Mouse (Mus musculus): ENCODE data around the gene Cilp2. TPM values are rescaled to one million over a fixed set of nuclear protein-coding genes. Genes with fewer than 3 reads are reported as not detected.

Gene Cilp2
- polyA plus RNA-seq, 1 experiment = 0.36 TPM

DNA sequence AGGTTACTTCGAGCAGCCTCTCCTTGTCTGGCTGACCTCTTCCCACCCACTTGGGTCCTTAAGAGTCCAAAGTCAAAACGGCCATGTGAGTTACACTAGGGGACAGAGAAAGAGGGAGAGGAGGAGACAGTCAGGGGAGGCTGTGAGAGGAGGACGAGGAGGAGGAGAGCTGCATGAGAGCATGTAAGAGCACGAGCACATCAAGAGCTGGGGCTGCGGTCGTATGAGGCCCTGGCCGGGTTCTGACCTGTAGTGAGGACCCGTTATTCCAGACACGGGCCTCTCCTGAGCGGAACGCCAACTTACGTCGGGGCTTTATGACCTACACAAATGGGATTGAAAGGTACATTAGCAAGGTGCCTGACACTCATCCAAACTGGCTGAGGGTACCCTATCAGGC, 24.4 kb upstream of the Cilp2 start:
- no peak for TF ChIP-seq CTCF (IDR thresholded peaks at IDR 0.05; ENCODE audit: control insufficient read depth, insufficient read depth, insufficient replicate concordance, low read depth, low read length)
- TF ChIP-seq POLR2A (IDR thresholded peaks at IDR 0.05; ENCODE audit: control insufficient read depth, low read depth, low read length) = no peak
- Histone ChIP-seq H3K36me3 (ENCODE audit: control insufficient read depth, insufficient read depth, low read length) (no peaks in the 10 kb centered on the region), H3K4me3 (ENCODE audit: control insufficient read depth, low read depth, low read length) (no peak overlapping the region), H3K4me1 (ENCODE audit: control insufficient read depth, insufficient read depth, low read length) (no peaks in the 10 kb centered on the region), H3K27ac (ENCODE audit: control insufficient read depth, insufficient read depth, low read depth, low read length) (no peak overlapping the region), H3K27me3 (ENCODE audit: control insufficient read depth, insufficient read depth, low read length) (no peaks in the 10 kb centered on the region)

DNA sequence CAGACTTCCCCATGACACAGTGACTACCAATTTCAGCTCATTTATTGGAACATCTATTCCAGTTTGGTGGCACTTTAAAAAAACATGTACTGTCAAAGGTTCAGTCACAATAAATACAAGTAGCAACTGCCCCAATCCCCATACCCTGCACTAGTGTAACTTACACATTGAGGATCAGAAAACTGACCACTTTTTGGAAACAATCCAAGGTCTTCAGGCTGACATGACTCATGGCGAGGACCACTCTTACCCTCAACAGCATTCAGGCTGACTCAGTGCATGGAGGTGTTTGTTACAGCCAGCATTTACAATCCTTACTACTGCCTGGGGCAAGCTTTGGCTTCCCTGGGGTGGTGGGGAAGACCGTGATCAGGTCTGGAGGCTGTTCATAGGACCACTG, 19.6 kb upstream of the Cilp2 start:
- Histone ChIP-seq H3K4me1 (ENCODE audit: control insufficient read depth, insufficient read depth, low read length) (peaks cover 19% of the 10 kb centered on the region), H3K4me3 (ENCODE audit: control insufficient read depth, low read depth, low read length) (no peak overlapping the region), H3K36me3 (ENCODE audit: control insufficient read depth, insufficient read depth, low read length) (no peaks in the 10 kb centered on the region), H3K27me3 (ENCODE audit: control insufficient read depth, insufficient read depth, low read length) (no peaks in the 10 kb centered on the region), H3K27ac (ENCODE audit: control insufficient read depth, insufficient read depth, low read depth, low read length) (no peak overlapping the region)
- TF ChIP-seq POLR2A (IDR thresholded peaks at IDR 0.05; ENCODE audit: control insufficient read depth, low read depth, low read length) = no peak
- TF ChIP-seq CTCF (IDR thresholded peaks at IDR 0.05; ENCODE audit: control insufficient read depth, insufficient read depth, insufficient replicate concordance, low read depth, low read length) = no peak

- no peaks in the 10 kb centered on the region for H3K36me3 ChIP-seq (ENCODE audit: control insufficient read depth, insufficient read depth, low read length)
- TF ChIP-seq POLR2A (IDR thresholded peaks at IDR 0.05; ENCODE audit: control insufficient read depth, low read depth, low read length) (no peak), CTCF (IDR thresholded peaks at IDR 0.05; ENCODE audit: control insufficient read depth, insufficient read depth, insufficient replicate concordance, low read depth, low read length) (no peak)
- peaks cover 24% of the 10 kb centered on the region for H3K4me1 ChIP-seq (ENCODE audit: control insufficient read depth, insufficient read depth, low read length)
- H3K4me3 ChIP-seq (ENCODE audit: control insufficient read depth, low read depth, low read length) = no peak overlapping the region
- H3K27me3 ChIP-seq (ENCODE audit: control insufficient read depth, insufficient read depth, low read length) = no peaks in the 10 kb centered on the region
- H3K27ac ChIP-seq (ENCODE audit: control insufficient read depth, insufficient read depth, low read depth, low read length) = no peak overlapping the region
Observed at GRCm38 (mm10) chr8:69906260-69906659, 18.8 kb upstream of the Cilp2 start.

DNA sequence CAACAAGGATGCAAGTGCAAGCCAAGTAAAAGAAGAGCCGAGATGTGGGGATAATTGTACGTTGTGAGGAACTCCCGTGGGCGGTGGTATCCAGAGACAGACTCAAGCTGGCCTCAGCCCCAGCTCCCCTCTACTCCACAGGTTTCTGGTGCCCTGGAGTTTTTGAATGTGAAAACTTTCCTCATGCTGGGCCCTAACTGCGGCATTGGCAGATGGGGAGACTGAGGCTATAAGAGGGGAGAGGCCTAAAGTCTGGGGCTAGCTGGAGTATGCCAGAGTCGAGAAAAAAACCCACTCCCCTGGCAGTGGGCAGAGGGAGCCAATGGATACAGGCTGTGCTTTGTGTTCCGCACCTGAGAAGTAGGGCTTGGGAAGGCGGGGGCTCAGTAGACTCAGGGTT, 16.6 kb upstream of the Cilp2 start:
- H3K27ac ChIP-seq (ENCODE audit: control insufficient read depth, insufficient read depth, low read depth, low read length) = no peak overlapping the region
- TF ChIP-seq CTCF (IDR thresholded peaks at IDR 0.05; ENCODE audit: control insufficient read depth, insufficient read depth, insufficient replicate concordance, low read depth, low read length) = no peak
- TF ChIP-seq POLR2A (IDR thresholded peaks at IDR 0.05; ENCODE audit: control insufficient read depth, low read depth, low read length) = no peak

GRCm38 (mm10) chr8:69903063-69903542, 15.6 kb upstream of the Cilp2 start:
- H3K27me3 ChIP-seq (ENCODE audit: control insufficient read depth, insufficient read depth, low read length) = no peaks in the 10 kb centered on the region
- peak overlapping the region; percentile 99 for H3K4me3 ChIP-seq (ENCODE audit: control insufficient read depth, low read depth, low read length)
- TF ChIP-seq CTCF (IDR thresholded peaks at IDR 0.05; ENCODE audit: control insufficient read depth, insufficient read depth, insufficient replicate concordance, low read depth, low read length) = no peak
- no peak; the same call in 1 of the 2 replicates for TF ChIP-seq POLR2A (IDR thresholded peaks at IDR 0.05; ENCODE audit: control insufficient read depth, low read depth, low read length)
- peaks cover 24% of the 10 kb centered on the region for H3K4me1 ChIP-seq (ENCODE audit: control insufficient read depth, insufficient read depth, low read length)
- peak overlapping the region; percentile 97 for H3K27ac ChIP-seq (ENCODE audit: control insufficient read depth, insufficient read depth, low read depth, low read length)
- H3K36me3 ChIP-seq (ENCODE audit: control insufficient read depth, insufficient read depth, low read length) = no peaks in the 10 kb centered on the region

More for the DNA sequence above, 16.6 kb upstream of the Cilp2 start:
- no peaks in the 10 kb centered on the region for H3K36me3 ChIP-seq (ENCODE audit: control insufficient read depth, insufficient read depth, low read length)
- peaks cover 24% of the 10 kb centered on the region for H3K4me1 ChIP-seq (ENCODE audit: control insufficient read depth, insufficient read depth, low read length)
- no peaks in the 10 kb centered on the region for H3K27me3 ChIP-seq (ENCODE audit: control insufficient read depth, insufficient read depth, low read length)
- peak overlapping the region; percentile 99 for H3K4me3 ChIP-seq (ENCODE audit: control insufficient read depth, low read depth, low read length)

DNA sequence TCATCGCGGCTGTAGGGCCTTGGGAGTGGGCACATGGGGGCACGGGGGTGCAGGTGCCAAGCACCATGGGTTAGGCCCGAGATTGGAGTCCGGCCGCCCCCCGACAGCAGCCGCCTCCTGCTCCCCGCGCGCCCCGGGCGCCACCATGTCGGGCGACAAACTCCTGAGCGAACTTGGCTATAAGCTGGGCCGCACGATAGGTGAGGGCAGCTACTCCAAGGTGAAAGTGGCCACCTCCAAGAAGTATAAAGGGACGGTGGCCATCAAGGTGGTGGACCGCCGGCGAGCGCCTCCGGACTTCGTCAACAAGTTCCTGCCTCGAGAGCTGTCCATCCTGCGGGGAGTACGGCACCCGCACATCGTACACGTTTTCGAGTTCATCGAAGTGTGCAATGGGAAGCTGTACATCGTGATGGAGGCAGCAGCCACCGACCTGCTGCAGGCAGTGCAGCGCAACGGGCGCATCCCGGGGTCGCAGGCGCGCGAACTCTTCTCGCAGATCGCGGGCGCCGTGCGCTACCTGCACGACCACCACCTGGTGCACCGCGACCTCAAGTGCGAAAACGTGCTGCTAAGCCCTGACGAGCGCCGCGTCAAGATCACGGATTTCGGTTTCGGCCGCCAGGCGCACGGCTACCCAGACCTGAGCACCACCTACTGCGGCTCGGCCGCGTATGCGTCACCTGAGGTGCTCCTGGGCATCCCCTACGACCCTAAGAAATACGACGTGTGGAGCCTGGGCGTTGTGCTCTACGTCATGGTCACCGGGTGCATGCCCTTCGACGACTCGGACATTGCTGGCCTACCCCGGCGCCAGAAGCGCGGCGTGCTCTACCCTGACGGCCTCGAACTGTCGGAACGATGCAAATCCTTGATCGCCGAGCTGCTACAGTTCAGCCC, 14.9 kb upstream of the Cilp2 start, which contains the start of the genes Tssk6, Ndufa13 and Yjefn3:
Gene Tssk6, plus strand, starts transcription at position 22 of the 900 bp plus-strand sequence.
Gene Ndufa13, minus strand, starts transcription at position 396 of the 900 bp plus-strand sequence.
Gene Yjefn3, minus strand, starts transcription at position 550 of the 900 bp plus-strand sequence.
- Histone ChIP-seq H3K27me3 (ENCODE audit: control insufficient read depth, insufficient read depth, low read length) (no peaks in the 10 kb centered on the region), H3K27ac (ENCODE audit: control insufficient read depth, insufficient read depth, low read depth, low read length) (peak within 1 kb of the TSS; percentile 97), H3K36me3 (ENCODE audit: control insufficient read depth, insufficient read depth, low read length) (no peaks in the 10 kb centered on the region), H3K4me1 (ENCODE audit: control insufficient read depth, insufficient read depth, low read length) (peaks cover 24% of the 10 kb centered on the region), H3K4me3 (ENCODE audit: control insufficient read depth, low read depth, low read length) (peak within 1 kb of the TSS; percentile 99)
- no peak for TF ChIP-seq CTCF (IDR thresholded peaks at IDR 0.05; ENCODE audit: control insufficient read depth, insufficient read depth, insufficient replicate concordance, low read depth, low read length)
- peak; percentile 50 for TF ChIP-seq POLR2A (IDR thresholded peaks at IDR 0.05; ENCODE audit: control insufficient read depth, low read depth, low read length)

DNA sequence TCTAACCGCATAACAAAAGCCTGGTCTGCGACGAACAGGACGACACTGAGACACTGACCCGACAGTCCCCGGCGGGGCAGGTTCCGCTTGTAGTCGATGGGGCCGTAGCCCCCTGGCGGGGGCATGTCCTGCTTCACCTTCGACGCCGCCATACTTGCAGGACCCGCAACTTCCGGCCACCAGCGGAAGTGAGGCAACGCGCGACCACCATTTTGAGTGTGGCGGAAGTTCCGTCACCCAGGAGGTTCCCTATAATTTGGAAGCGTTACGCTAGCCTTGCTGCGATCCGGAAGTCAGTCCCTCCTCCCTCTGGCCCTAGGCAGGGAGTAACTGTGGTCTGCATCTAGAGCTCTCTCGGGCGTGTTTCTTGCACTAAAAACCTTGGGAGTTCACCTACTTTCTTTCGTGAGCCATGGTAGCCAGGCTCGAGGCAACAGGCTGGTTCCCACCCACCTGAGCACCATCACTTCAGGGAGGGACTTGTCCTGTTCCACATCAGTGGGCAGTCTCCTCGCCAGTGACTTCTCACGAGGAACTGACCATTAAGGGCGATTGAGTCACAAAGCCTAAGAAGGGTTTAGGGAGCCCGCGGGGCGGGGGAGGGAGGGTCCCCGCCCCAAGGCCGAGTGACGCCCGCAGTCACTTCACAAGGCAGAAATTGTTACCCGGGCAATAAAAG, 14.1 kb upstream of the Cilp2 start:
- H3K27me3 ChIP-seq (ENCODE audit: control insufficient read depth, insufficient read depth, low read length) = no peaks in the 10 kb centered on the region
- TF ChIP-seq POLR2A (IDR thresholded peaks at IDR 0.05; ENCODE audit: control insufficient read depth, low read depth, low read length) = peak; percentile 80
- TF ChIP-seq CTCF (IDR thresholded peaks at IDR 0.05; ENCODE audit: control insufficient read depth, insufficient read depth, insufficient replicate concordance, low read depth, low read length) = peak; percentile 38; the same call in 1 of the 2 replicates
- peaks cover 24% of the 10 kb centered on the region for H3K4me1 ChIP-seq (ENCODE audit: control insufficient read depth, insufficient read depth, low read length)
- H3K4me3 ChIP-seq (ENCODE audit: control insufficient read depth, low read depth, low read length) = peak overlapping the region; percentile 99
- H3K27ac ChIP-seq (ENCODE audit: control insufficient read depth, insufficient read depth, low read depth, low read length) = peak overlapping the region; percentile 97
- no peaks in the 10 kb centered on the region for H3K36me3 ChIP-seq (ENCODE audit: control insufficient read depth, insufficient read depth, low read length)
